Mouse (Mus musculus) lung, postnatal 10 days (tissue): ENCODE data around the gene Pcp2.

Experiments
- DNase-seq: peaks from one replicate; pipeline ENCODE4 v3.0.0; 2021

Gene Pcp2

GRCm38 (mm10) chr8:3625445-3625844, at the start of gene Pcp2:
TSS of gene Pcp2 (minus strand) at chr8:3625545.
- DNase-seq = no peak

GRCm38 (mm10) chr8:3674671-3675070, 49.3 kb upstream of the Pcp2 start:
- DNase-seq = no peak

GRCm38 (mm10) chr8:3671980-3672491, 46.7 kb upstream of the Pcp2 start, which contains the start of gene Fcor:
TSS of gene Fcor (minus strand) at chr8:3672362.
- DNase-seq = peak; percentile 87

- peak; percentile 58 for DNase-seq
Measured at GRCm38 (mm10) chr8:3670388-3670787, 45.0 kb upstream of the Pcp2 start.

GRCm38 (mm10) chr8:3665507-3665906, 40.2 kb upstream of the Pcp2 start, which contains the start of gene Mcemp1:
TSS of gene Mcemp1 (plus strand) at chr8:3665754.
- DNase-seq = no peak

GRCm38 (mm10) chr8:3664405-3664804, 39.1 kb upstream of the Pcp2 start:
- no peak for DNase-seq

GRCm38 (mm10) chr8:3660889-3661288, 35.5 kb upstream of the Pcp2 start:
- no peak for DNase-seq

GRCm38 (mm10) chr8:3656725-3657381, 31.5 kb upstream of the Pcp2 start:
- DNase-seq = no peak

GRCm38 (mm10) chr8:3655526-3655925, 30.2 kb upstream of the Pcp2 start, which contains the start of gene Retn:
TSS of gene Retn (plus strand) at chr8:3655770.
- DNase-seq = no peak

- no peak for DNase-seq
Measured at GRCm38 (mm10) chr8:3654726-3655508, 29.6 kb upstream of the Pcp2 start.

- no peak for DNase-seq
Measured at GRCm38 (mm10) chr8:3652845-3653244, 27.5 kb upstream of the Pcp2 start.

- DNase-seq = no peak
Measured at GRCm38 (mm10) chr8:3648990-3649389, 23.6 kb upstream of the Pcp2 start.

- no peak for DNase-seq
Measured at GRCm38 (mm10) chr8:3648268-3648667, 22.9 kb upstream of the Pcp2 start.

- no peak for DNase-seq
Measured at GRCm38 (mm10) chr8:3647561-3647960, 22.2 kb upstream of the Pcp2 start.

- peak; percentile 21 for DNase-seq
Measured at GRCm38 (mm10) chr8:3646824-3647531, 21.6 kb upstream of the Pcp2 start.

- DNase-seq = peak; percentile 79
Measured at GRCm38 (mm10) chr8:3645804-3646203, 20.5 kb upstream of the Pcp2 start.

GRCm38 (mm10) chr8:3631478-3631875, 6.1 kb upstream of the Pcp2 start:
- peak; percentile 46 for DNase-seq

GRCm38 (mm10) chr8:3630647-3631477, 5.5 kb upstream of the Pcp2 start, which contains the start of gene Stxbp2:
TSS of gene Stxbp2 (plus strand) at chr8:3630955.
- DNase-seq = peak; percentile 82

- DNase-seq = peak; percentile 56
Measured at GRCm38 (mm10) chr8:3628014-3628413, 2.7 kb upstream of the Pcp2 start.

GRCm38 (mm10) chr8:3626971-3627370, 1.6 kb upstream of the Pcp2 start:
- DNase-seq = no peak

- DNase-seq = no peak
Measured at GRCm38 (mm10) chr8:3622119-3622518, 3.2 kb downstream of the Pcp2 start.
